Mouse (Mus musculus) liver, embryonic 15.5 days (tissue): ENCODE data around the gene Cuta. TPM values are rescaled to one million over a fixed set of nuclear protein-coding genes. Genes with fewer than 3 reads are reported as not detected.

Experiments
- ATAC-seq: fragments of 200-750 bp; cut with Nextera tagmentation; 2 replicates; pipeline ENCODE4 v1.8.0; 2017; ENCODE audit warnings: moderate number of reproducible peaks, mild to moderate bottlenecking, moderate library complexity; ENCODE audit not compliant: insufficient read depth
- H3K27ac ChIP-seq: fragments of 300-500 bp; sonication (generic); replicated peaks from 2 replicates; pipeline ENCODE4 v1.5.1; 2015; ENCODE audit warnings: mild to moderate bottlenecking, inconsistent platforms
- H3K27me3 ChIP-seq: fragments of 300-500 bp; sonication (generic); 2 replicates; pipeline ENCODE4 v1.6.1; 2015; ENCODE audit warnings: mild to moderate bottlenecking, inconsistent platforms
- H3K36me3 ChIP-seq: fragments of 300-500 bp; sonication (generic); replicated peaks from 2 replicates; pipeline ENCODE4 v1.6.1; 2015; ENCODE audit warnings: moderate library complexity, mild to moderate bottlenecking, inconsistent platforms
- H3K4me1 ChIP-seq: fragments of 300-500 bp; sonication (generic); replicated peaks from 2 replicates; pipeline ENCODE4 v1.6.1; 2015; ENCODE audit warnings: inconsistent platforms
- H3K4me2 ChIP-seq: fragments of 300-500 bp; sonication (generic); 2 replicates; pipeline ENCODE4 v1.6.1; 2015; ENCODE audit warnings: moderate library complexity, mild to moderate bottlenecking, inconsistent platforms
- H3K4me3 ChIP-seq: fragments of 300-500 bp; sonication (generic); replicated peaks from 2 replicates; pipeline ENCODE4 v1.5.1; 2015; ENCODE audit warnings: mild to moderate bottlenecking, inconsistent platforms
- H3K9ac ChIP-seq: fragments of 300-500 bp; sonication (generic); 2 replicates; pipeline ENCODE4 v1.6.1; 2015; ENCODE audit warnings: moderate library complexity, mild to moderate bottlenecking, inconsistent platforms
- H3K9me3 ChIP-seq: fragments of 300-500 bp; sonication (generic); replicated peaks from 2 replicates; pipeline ENCODE4 v1.6.1; 2016; ENCODE audit warnings: inconsistent platforms
- WGBS: fragments of 180-500 bp; shearing (Covaris S2); methylation state at CpG from one replicate; pipeline ENCODE4 v1.1.7; 2015; ENCODE audit warnings: mixed read lengths; ENCODE audit not compliant: insufficient replicate concordance; 5-methylcytosine and 5-hydroxymethylcytosine counted together
- polyA plus RNA-seq: library from polyadenylated mRNA; unstranded; fragments of >200 nt; fragmentation: Nextera tagmentation; extraction: Ambion mirVana; gene quantifications from 2 replicates; pipeline ENCODE4 v1.2.1, GENCODE M21; 2015

Cuta gene
- polyA plus RNA-seq, 1 experiment from 2014 or later = 85.9 TPM

DNA sequence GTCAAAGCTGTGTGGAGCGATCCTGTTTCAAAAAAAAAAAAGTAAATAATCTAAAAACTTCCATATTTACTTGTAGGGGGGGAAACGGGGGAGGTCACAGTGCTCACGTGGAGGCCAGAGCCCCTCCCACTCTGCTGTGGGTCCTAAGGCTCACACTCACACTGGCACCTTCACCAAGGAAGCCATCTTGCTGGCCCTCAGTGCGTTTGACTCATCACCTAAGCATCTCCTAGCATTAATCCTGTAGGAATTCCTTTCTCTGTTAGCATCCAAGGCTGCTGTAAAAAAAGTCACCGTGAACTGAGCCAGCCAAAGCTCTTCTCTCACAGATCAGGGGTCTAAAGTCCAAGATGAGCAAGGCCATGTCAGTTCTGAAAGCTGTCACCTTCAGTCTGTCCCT lies 16.9 kb upstream of the Cuta start:
- H3K27me3 ChIP-seq = peaks cover 25% of the 10 kb centered on the region
- H3K9ac ChIP-seq = peak overlapping the region; percentile 53
- H3K4me2 ChIP-seq = peak overlapping the region; percentile 74
- no peak for ATAC-seq
- H3K4me3 ChIP-seq = peak overlapping the region; percentile 43
- H3K27ac ChIP-seq = peak overlapping the region; percentile 89
- WGBS = 47% methylated on average over 5 of the region's 5 CpGs
- H3K36me3 ChIP-seq = no peaks in the 10 kb centered on the region
- H3K9me3 ChIP-seq = no peaks in the 10 kb centered on the region
- H3K4me1 ChIP-seq = peaks cover 80% of the 10 kb centered on the region

DNA sequence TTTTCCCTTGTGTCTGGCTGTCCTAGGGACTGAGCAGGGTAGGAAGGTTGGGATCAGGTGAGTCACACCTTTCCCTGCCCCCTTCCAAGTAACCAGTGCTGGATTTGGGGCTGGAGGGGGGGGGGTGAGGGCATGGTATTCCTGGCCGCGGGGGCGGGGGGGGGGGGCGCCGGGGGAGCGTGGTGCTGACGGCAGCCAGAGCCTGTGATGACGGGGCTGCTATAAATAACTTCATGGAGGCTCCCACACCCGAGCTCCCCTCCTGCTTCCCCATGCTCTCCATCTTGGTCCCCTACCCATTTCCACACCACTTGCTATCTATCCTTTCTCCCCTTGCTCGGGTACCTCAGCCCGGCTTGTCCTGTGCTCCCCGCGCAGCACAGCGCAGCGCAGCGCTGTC lies 14.4 kb upstream of the Cuta start:
- H3K4me1 ChIP-seq = peaks cover 94% of the 10 kb centered on the region
- H3K4me2 ChIP-seq = no peak overlapping the region
- WGBS = 39% methylated on average over 16 of the region's 16 CpGs
- H3K9me3 ChIP-seq = no peaks in the 10 kb centered on the region
- no peak overlapping the region for H3K4me3 ChIP-seq
- no peaks in the 10 kb centered on the region for H3K36me3 ChIP-seq
- peaks cover 43% of the 10 kb centered on the region for H3K27me3 ChIP-seq
- no peak overlapping the region for H3K27ac ChIP-seq
- ATAC-seq = no peak
- H3K9ac ChIP-seq = no peak overlapping the region

DNA sequence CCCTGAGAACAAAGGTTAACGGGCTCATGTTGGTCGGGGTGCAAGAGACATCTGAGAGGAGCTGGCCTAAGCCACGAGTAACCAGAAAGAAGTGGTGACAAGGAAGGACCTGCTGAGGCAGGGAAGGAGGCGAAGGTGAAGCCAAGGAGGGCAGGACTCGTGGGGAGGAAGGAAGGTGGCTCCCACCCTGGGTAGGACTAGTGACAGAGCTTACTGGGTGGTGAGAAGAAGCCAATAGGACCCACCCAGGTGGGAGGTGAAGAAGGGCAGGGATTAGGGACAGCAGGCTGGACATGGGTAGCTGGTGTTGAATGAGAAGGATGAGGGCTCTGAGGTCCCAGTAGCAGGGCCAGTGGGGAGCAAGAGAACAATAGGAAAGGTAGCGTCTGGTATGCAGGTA lies 13.8 kb upstream of the Cuta start:
- no peak overlapping the region for H3K27ac ChIP-seq
- H3K9ac ChIP-seq = no peak overlapping the region
- ATAC-seq = no peak
- H3K36me3 ChIP-seq = no peaks in the 10 kb centered on the region
- peaks cover 45% of the 10 kb centered on the region for H3K27me3 ChIP-seq
- no peaks in the 10 kb centered on the region for H3K9me3 ChIP-seq
- 54% methylated on average over 6 of the region's 6 CpGs for WGBS
- H3K4me2 ChIP-seq = no peak overlapping the region
- peaks cover 94% of the 10 kb centered on the region for H3K4me1 ChIP-seq
- no peak overlapping the region for H3K4me3 ChIP-seq

DNA sequence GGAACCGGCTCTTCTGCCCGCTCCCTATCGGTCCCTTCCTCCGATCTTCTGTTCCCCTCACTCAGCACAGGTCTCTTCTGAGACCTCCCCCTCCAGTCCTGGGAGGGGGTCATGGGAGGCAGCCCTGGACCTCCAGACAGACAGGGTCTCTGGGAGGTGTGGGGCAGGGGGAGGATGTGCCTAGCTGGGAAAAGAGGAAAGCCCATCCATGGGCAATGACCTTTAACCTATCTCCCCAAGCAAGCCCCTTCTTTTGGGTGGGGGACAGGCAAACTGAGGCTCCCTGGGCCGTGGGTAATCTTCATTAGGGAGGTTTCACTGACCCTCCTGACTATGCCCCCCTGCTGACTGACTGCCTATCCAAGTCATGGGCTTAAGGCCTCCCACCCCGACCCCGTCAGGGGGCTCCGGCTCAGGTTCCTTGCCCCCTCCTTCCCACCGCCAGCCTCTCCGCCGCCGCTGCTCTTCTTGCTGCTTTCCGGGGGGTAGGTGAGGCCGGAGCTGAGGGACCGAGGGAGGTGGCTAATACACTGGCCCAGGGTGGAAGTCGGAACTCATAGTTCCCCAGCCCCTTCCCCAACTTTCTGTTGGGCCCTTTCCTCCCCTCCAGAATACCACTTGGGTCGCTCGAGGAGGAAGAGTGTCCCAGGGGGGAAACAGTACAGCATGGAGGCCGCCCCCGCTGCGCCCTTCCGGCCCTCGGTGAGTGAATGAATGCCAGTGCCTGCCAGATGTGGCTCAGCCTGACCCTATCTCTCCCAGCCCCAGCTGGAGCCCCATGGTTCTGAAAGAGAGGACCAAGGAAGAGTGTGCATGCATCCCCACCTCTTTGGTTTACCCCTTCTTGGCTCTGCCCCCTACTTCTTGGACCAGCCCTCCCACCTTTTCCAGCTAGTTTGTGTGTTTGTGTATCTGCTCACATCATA lies 12.8 kb upstream of the Cuta start:
- H3K9ac ChIP-seq = peak overlapping the region; percentile 43; the same call in 1 of the 2 replicates
- H3K9me3 ChIP-seq = no peaks in the 10 kb centered on the region
- no peak for ATAC-seq
- 9% methylated on average over 23 of the region's 23 CpGs for WGBS
- H3K4me1 ChIP-seq = peaks cover 93% of the 10 kb centered on the region
- peak overlapping the region; percentile 36 for H3K4me3 ChIP-seq
- peaks cover 50% of the 10 kb centered on the region for H3K27me3 ChIP-seq
- no peak overlapping the region for H3K27ac ChIP-seq
- no peaks in the 10 kb centered on the region for H3K36me3 ChIP-seq
- peak overlapping the region; percentile 65 for H3K4me2 ChIP-seq

DNA sequence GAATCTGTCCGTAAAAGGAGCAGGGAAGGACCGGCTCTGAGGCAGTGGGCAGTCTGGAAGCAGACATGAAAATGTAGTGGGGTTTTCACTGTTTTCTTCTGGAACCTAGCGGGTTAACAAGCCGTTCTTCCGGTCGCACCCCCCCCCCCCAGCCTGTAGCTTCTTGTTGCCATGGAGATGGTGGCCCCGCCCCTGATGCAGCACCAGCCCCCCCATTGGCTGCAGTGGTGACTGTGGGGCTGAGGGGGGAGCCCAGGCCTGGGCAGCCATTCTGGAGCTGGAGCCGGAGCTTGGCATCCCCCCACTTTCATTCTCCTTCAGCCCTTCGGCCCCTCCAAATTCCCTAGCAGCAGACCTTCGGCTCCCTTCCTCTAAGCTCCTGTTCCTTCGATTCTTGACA lies 12.0 kb upstream of the Cuta start:
- Histone ChIP-seq H3K4me1 (peaks cover 93% of the 10 kb centered on the region), H3K9me3 (no peaks in the 10 kb centered on the region), H3K4me3 (peak overlapping the region; percentile 36), H3K27me3 (peaks cover 50% of the 10 kb centered on the region), H3K4me2 (peak overlapping the region; percentile 65), H3K36me3 (no peaks in the 10 kb centered on the region), H3K27ac (no peak overlapping the region), H3K9ac (peak overlapping the region; percentile 43; the same call in 1 of the 2 replicates)
- ATAC-seq = no peak
- 4% methylated on average over 11 of the region's 11 CpGs for WGBS

DNA sequence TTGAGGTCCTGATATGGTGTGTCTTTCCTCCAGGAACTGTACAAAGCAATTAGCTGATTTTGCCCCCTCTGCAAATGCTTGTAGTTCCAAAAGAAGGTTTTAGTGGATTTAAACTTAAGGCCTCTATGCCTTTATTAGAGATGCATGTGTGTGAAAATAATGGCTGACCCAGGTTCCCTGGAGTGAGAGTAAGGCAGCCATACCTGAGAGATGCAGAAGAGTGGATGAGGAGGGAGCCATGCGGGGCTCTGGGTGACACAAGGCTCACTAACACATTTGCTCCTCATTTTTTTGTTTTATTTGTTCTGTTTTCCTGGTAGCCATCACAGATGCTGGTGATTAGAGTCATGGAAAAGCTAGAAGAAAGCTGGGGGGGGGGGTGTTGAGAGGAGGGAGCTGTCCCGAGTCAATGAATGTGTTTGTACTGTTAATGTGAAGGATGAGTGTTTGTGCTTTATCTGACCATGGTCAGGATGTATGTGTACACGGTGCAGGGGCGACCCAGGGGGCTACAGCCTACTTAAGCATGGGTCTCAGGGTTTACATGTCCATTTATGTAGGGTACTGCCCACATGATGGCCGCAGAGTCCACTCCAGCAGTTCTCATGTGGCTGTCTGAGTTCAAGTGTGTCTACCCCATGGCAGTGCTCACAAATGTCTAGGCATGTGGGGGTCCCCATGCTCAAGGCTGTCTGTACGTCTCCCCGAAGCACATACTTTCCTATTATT lies 11.4 kb upstream of the Cuta start:
- H3K9ac ChIP-seq = no peak overlapping the region
- H3K9me3 ChIP-seq = no peaks in the 10 kb centered on the region
- peaks cover 54% of the 10 kb centered on the region for H3K27me3 ChIP-seq
- H3K4me3 ChIP-seq = no peak overlapping the region
- ATAC-seq = no peak
- no peak overlapping the region for H3K27ac ChIP-seq
- peaks cover 93% of the 10 kb centered on the region for H3K4me1 ChIP-seq
- peak overlapping the region; percentile 65 for H3K4me2 ChIP-seq
- no peaks in the 10 kb centered on the region for H3K36me3 ChIP-seq
- WGBS = 48% methylated on average over 7 of the region's 7 CpGs

DNA sequence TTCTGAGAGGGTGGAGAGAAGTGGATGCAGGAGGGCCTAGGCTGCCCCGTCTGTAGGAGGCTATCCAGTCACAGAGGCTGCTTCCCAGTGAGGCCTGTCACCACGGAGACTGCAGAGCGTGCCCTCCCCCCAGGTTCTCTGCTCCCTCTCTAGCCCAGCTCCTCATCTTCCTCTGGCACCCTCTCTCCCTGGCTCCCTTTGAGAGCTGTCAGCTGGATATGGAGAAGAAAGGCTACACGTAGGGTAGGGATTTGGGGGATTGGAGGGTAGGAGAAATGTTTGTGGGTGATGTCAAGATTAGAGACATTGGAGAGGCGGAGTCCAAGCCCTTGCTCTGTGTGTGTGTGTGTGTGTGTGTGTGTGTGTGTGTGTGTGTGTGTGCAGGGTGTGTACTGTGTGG lies 10.5 kb upstream of the Cuta start:
- Histone ChIP-seq H3K4me1 (peaks cover 85% of the 10 kb centered on the region), H3K9me3 (no peaks in the 10 kb centered on the region), H3K27ac (peak overlapping the region; percentile 24), H3K4me3 (no peak overlapping the region), H3K36me3 (no peaks in the 10 kb centered on the region), H3K4me2 (0 out of 2 replicates have a peak overlapping the region, but pooled peaks have one; percentile 100), H3K9ac (no peak overlapping the region), H3K27me3 (peaks cover 63% of the 10 kb centered on the region)
- 52% methylated on average over 5 of the region's 5 CpGs for WGBS
- ATAC-seq = no peak

DNA sequence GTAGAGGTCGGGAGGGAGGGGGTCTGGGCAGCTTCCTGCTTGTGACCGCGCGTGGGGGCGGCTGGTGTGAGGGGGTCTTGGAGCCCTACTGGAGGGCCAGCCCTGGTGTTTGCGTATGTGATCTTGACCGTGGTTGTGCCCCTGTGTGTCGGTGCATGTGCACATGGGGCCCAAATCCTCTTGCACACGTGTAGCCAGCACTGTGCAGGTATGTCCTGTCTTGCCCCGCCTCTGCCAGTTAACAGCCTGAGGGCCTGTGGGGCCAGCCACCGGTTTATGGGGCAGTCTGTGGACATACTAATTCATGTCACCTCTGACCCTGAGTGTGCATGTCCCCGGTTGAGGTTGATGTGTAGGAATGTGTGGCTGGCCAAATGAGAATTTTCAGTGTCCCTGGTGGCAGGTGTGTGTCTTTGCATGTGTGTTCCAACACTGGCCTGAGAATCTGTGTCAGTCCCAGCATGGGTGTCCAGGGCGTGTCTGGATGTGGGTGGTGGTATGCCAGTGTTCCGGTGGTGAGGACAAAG lies 9.7 kb upstream of the Cuta start:
- Histone ChIP-seq H3K4me3 (peak overlapping the region; percentile 68), H3K27ac (peak overlapping the region; percentile 24; the same call in 1 of the 2 replicates), H3K9me3 (no peaks in the 10 kb centered on the region), H3K36me3 (no peaks in the 10 kb centered on the region), H3K9ac (peak overlapping the region; percentile 64; the same call in 1 of the 2 replicates), H3K27me3 (peaks cover 64% of the 10 kb centered on the region), H3K4me1 (peaks cover 80% of the 10 kb centered on the region), H3K4me2 (peak overlapping the region; percentile 100)
- ATAC-seq = no peak
- 14% methylated on average over 13 of the region's 14 CpGs for WGBS

DNA sequence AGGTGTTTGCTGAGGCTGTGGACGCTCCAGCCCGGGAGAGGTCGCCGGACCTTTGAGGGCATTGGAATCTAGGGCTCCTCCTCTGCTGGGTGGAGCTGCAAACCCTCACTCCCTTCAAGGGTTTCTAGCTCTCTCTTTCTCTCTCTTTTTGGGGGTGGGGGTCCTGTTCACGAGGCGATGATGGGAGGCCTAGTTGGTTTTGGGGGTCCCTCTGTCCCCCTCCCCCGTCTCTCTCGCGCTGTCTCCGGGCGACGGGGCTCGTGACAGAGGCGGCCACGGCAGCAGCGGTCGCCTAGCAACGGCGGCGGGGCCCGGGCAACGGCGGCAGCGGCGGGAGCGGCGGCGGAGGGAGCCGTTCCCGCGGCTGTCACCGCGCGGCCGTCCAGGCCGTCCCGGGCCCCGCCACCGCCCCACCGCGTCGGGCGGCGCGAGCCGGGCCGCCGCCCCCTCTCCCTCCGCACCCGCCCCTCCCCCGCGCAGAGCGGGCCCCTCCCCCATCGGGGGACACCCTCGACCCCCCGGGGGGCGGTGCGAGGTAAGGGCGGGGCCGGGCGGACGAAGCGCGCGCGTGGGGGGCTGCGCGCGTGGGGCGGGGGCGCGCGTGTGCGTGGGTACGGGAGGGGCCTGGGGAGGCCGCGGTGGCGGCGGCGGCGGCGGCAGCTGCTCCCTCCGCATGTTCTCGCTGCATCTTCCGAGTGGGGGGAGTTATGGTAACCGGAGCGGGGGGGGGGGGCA lies 9.1 kb upstream of the Cuta start:
- H3K36me3 ChIP-seq = no peaks in the 10 kb centered on the region
- peaks cover 61% of the 10 kb centered on the region for H3K27me3 ChIP-seq
- H3K27ac ChIP-seq = peak overlapping the region; percentile 48; the same call in 1 of the 2 replicates
- 2% methylated on average over 36 of the region's 87 CpGs for WGBS
- peak overlapping the region; percentile 64 for H3K9ac ChIP-seq
- H3K4me1 ChIP-seq = peaks cover 73% of the 10 kb centered on the region
- no peaks in the 10 kb centered on the region for H3K9me3 ChIP-seq
- peak overlapping the region; percentile 68 for H3K4me3 ChIP-seq
- H3K4me2 ChIP-seq = peak overlapping the region; percentile 100
- no peak for ATAC-seq

DNA sequence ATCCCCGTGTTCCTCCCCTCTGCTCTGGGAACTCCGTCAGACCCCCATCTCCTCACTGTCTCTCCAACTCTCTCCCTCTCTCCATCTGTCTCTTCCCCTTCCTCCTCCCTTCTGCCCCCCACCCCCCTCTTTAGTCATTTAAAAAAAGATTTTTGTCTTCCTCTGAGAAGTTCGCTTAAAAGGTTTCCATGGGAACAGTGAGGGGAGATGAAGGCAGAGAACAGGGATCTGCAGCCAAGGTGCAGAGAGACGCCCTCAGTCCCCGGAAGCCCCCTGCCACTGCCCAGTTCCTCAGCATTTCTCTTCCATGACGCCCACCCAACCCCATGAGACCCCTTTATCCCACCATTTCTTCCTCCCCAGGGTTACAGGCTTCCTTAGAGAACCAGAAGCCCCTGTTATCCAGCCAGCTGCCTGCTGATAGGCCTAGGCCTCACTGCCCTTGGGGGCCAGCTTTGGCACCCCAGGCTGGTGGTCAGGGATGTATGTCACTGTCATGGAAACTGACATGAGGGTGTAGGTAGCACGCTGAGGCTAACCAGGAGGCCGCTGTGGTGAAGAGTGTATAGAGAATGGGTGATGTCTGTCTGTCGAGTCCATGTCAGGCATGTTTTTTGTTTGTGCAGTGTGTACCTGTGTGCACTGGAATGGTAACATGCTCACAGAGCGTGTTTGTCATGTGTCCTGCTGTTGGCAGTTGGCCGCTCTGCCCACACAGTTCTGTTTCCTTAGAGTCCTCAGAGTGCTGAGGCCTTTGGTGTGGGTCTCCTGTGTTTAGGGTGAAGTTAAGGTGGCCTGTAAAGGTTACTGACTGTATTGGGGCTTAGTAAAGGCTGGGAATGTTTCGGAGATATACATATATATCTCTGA lies 8.1 kb upstream of the Cuta start:
- peak overlapping the region; percentile 85 for H3K4me2 ChIP-seq
- peaks cover 51% of the 10 kb centered on the region for H3K27me3 ChIP-seq
- H3K9me3 ChIP-seq = no peaks in the 10 kb centered on the region
- no peak overlapping the region for H3K27ac ChIP-seq
- no peak for ATAC-seq
- H3K4me1 ChIP-seq = peaks cover 64% of the 10 kb centered on the region
- WGBS = 73% methylated on average over 12 of the region's 12 CpGs
- H3K4me3 ChIP-seq = peak overlapping the region; percentile 51
- H3K36me3 ChIP-seq = no peaks in the 10 kb centered on the region
- H3K9ac ChIP-seq = no peak overlapping the region
